Mouse (Mus musculus): Measurements from ENCODE around the gene Gpr157. TPM values are rescaled to one million over a fixed set of nuclear protein-coding genes. Genes with fewer than 3 reads are reported as not detected.
"Not testable (repeated sequence)": the region's sequence is repeated elsewhere in the genome, so short reads cannot be mapped to it uniquely, and the experiment has no call there.

Gpr157 gene
- polyA plus RNA-seq (2015; fragmentation: Nextera tagmentation; extraction: Ambion mirVana) = 4.3 and 4.5 TPM in 2 replicates

- under 1% methylated on average over 52 of the region's 56 CpGs for WGBS
- H3K4me3 ChIP-seq (ENCODE audit: low read length) = peak within 1 kb of the TSS; percentile 75
- peaks cover 31% of the 10 kb centered on the region for H3K4me1 ChIP-seq (ENCODE audit: control insufficient read depth, insufficient read depth, low read length)
- H3K27ac ChIP-seq (ENCODE audit: low read length) = peak within 1 kb of the TSS; percentile 96
- peak; percentile 97 for ATAC-seq (replicated peaks; ENCODE audit: extremely low read depth, insufficient read depth, low FRiP score)
- peak within 1 kb of the TSS; percentile 93 for H3K9ac ChIP-seq (ENCODE audit: low read length)
- peak within 1 kb of the TSS; percentile 98 for H3K4me2 ChIP-seq (ENCODE audit: low read depth, low read length)
- H3K9me3 ChIP-seq (replicated peaks; ENCODE audit: control insufficient read depth, low read length) = 0 out of 2 replicates have a peak, but pooled peaks cover 2% of the 10 kb centered on the region
- H3K27me3 ChIP-seq (ENCODE audit: control insufficient read depth, insufficient read depth, low read length) = no peaks in the 10 kb centered on the region
- no peaks in the 10 kb centered on the region for H3K36me3 ChIP-seq (ENCODE audit: control insufficient read depth, insufficient read depth)
Measured at GRCm38 (mm10) chr4:150087161-150087889, at the start of gene Gpr157. Gene Gpr157 (plus strand): TSS chr4:150087365.

GRCm38 (mm10) chr4:150038533-150038932, 48.6 kb upstream of the Gpr157 start:
- Histone ChIP-seq H3K4me3 (ENCODE audit: low read length) (no peak overlapping the region), H3K9ac (ENCODE audit: low read length) (no peak overlapping the region), H3K9me3 (replicated peaks; ENCODE audit: control insufficient read depth, low read length) (no peaks in the 10 kb centered on the region), H3K36me3 (ENCODE audit: control insufficient read depth, insufficient read depth) (no peaks in the 10 kb centered on the region), H3K27me3 (ENCODE audit: control insufficient read depth, insufficient read depth, low read length) (peaks cover 19% of the 10 kb centered on the region), H3K27ac (ENCODE audit: low read length) (no peak overlapping the region), H3K4me1 (ENCODE audit: control insufficient read depth, insufficient read depth, low read length) (peaks cover 3% of the 10 kb centered on the region), H3K4me2 (ENCODE audit: low read depth, low read length) (no peak overlapping the region)
- no peak for ATAC-seq (replicated peaks; ENCODE audit: extremely low read depth, insufficient read depth, low FRiP score)
- WGBS = 84% methylated on average over 7 of the region's 7 CpGs

GRCm38 (mm10) chr4:150040003-150040581, 47.1 kb upstream of the Gpr157 start:
- 80% methylated on average over 9 of the region's 9 CpGs for WGBS
- Histone ChIP-seq H3K27me3 (ENCODE audit: control insufficient read depth, insufficient read depth, low read length) (peaks cover 5% of the 10 kb centered on the region), H3K9ac (ENCODE audit: low read length) (no peak overlapping the region), H3K36me3 (ENCODE audit: control insufficient read depth, insufficient read depth) (no peaks in the 10 kb centered on the region), H3K4me3 (ENCODE audit: low read length) (no peak overlapping the region), H3K4me1 (ENCODE audit: control insufficient read depth, insufficient read depth, low read length) (no peaks in the 10 kb centered on the region), H3K9me3 (replicated peaks; ENCODE audit: control insufficient read depth, low read length) (no peaks in the 10 kb centered on the region), H3K27ac (ENCODE audit: low read length) (no peak overlapping the region), H3K4me2 (ENCODE audit: low read depth, low read length) (no peak overlapping the region)
- ATAC-seq (replicated peaks; ENCODE audit: extremely low read depth, insufficient read depth, low FRiP score) = no peak

GRCm38 (mm10) chr4:150040856-150041255, 46.3 kb upstream of the Gpr157 start:
- not testable (repeated sequence) for H3K9me3 ChIP-seq (replicated peaks; ENCODE audit: control insufficient read depth, low read length); H3K9ac ChIP-seq (ENCODE audit: low read length); H3K4me2 ChIP-seq (ENCODE audit: low read depth, low read length); H3K36me3 ChIP-seq (ENCODE audit: control insufficient read depth, insufficient read depth); H3K4me3 ChIP-seq (ENCODE audit: low read length); H3K27me3 ChIP-seq (ENCODE audit: control insufficient read depth, insufficient read depth, low read length); ATAC-seq (replicated peaks; ENCODE audit: extremely low read depth, insufficient read depth, low FRiP score); H3K27ac ChIP-seq (ENCODE audit: low read length); H3K4me1 ChIP-seq (ENCODE audit: control insufficient read depth, insufficient read depth, low read length)
- WGBS = 79% methylated on average over 1 of the region's 1 CpGs

- peaks cover 7% of the 10 kb centered on the region for H3K27me3 ChIP-seq (ENCODE audit: control insufficient read depth, insufficient read depth, low read length)
- no peak for ATAC-seq (replicated peaks; ENCODE audit: extremely low read depth, insufficient read depth, low FRiP score)
- no peak overlapping the region for H3K9ac ChIP-seq (ENCODE audit: low read length)
- H3K9me3 ChIP-seq (replicated peaks; ENCODE audit: control insufficient read depth, low read length) = no peaks in the 10 kb centered on the region
- H3K36me3 ChIP-seq (ENCODE audit: control insufficient read depth, insufficient read depth) = no peaks in the 10 kb centered on the region
- WGBS = 74% methylated on average over 10 of the region's 10 CpGs
- no peak overlapping the region for H3K27ac ChIP-seq (ENCODE audit: low read length)
- H3K4me2 ChIP-seq (ENCODE audit: low read depth, low read length) = no peak overlapping the region
- H3K4me3 ChIP-seq (ENCODE audit: low read length) = no peak overlapping the region
- H3K4me1 ChIP-seq (ENCODE audit: control insufficient read depth, insufficient read depth, low read length) = no peaks in the 10 kb centered on the region
Measured at GRCm38 (mm10) chr4:150041346-150042110, 45.6 kb upstream of the Gpr157 start.

- no peak for ATAC-seq (replicated peaks; ENCODE audit: extremely low read depth, insufficient read depth, low FRiP score)
- Histone ChIP-seq H3K27me3 (ENCODE audit: control insufficient read depth, insufficient read depth, low read length) (peaks cover 13% of the 10 kb centered on the region), H3K36me3 (ENCODE audit: control insufficient read depth, insufficient read depth) (no peaks in the 10 kb centered on the region), H3K4me2 (ENCODE audit: low read depth, low read length) (no peak overlapping the region), H3K4me1 (ENCODE audit: control insufficient read depth, insufficient read depth, low read length) (peaks cover 10% of the 10 kb centered on the region; the same call in 1 of the 2 replicates), H3K9ac (ENCODE audit: low read length) (no peak overlapping the region), H3K27ac (ENCODE audit: low read length) (no peak overlapping the region), H3K4me3 (ENCODE audit: low read length) (no peak overlapping the region), H3K9me3 (replicated peaks; ENCODE audit: control insufficient read depth, low read length) (no peaks in the 10 kb centered on the region)
- WGBS = 94% methylated on average over 9 of the region's 9 CpGs
Measured at GRCm38 (mm10) chr4:150043591-150043990, 43.6 kb upstream of the Gpr157 start.

- H3K9ac ChIP-seq (ENCODE audit: low read length) = peak overlapping the region; percentile 77
- H3K4me1 ChIP-seq (ENCODE audit: control insufficient read depth, insufficient read depth, low read length) = peaks cover 14% of the 10 kb centered on the region
- H3K27me3 ChIP-seq (ENCODE audit: control insufficient read depth, insufficient read depth, low read length) = peaks cover 19% of the 10 kb centered on the region
- H3K36me3 ChIP-seq (ENCODE audit: control insufficient read depth, insufficient read depth) = no peaks in the 10 kb centered on the region
- peak overlapping the region; percentile 73 for H3K4me3 ChIP-seq (ENCODE audit: low read length)
- peak overlapping the region; percentile 57 for H3K27ac ChIP-seq (ENCODE audit: low read length)
- WGBS = under 1% methylated on average over 20 of the region's 20 CpGs
- ATAC-seq (replicated peaks; ENCODE audit: extremely low read depth, insufficient read depth, low FRiP score) = peak; percentile 84
- H3K9me3 ChIP-seq (replicated peaks; ENCODE audit: control insufficient read depth, low read length) = no peaks in the 10 kb centered on the region
- H3K4me2 ChIP-seq (ENCODE audit: low read depth, low read length) = peak overlapping the region; percentile 96
Measured at GRCm38 (mm10) chr4:150048038-150048437, 39.1 kb upstream of the Gpr157 start.

GRCm38 (mm10) chr4:150048478-150049156, 38.5 kb upstream of the Gpr157 start:
- H3K4me2 ChIP-seq (ENCODE audit: low read depth, low read length) = peak overlapping the region; percentile 96
- H3K27ac ChIP-seq (ENCODE audit: low read length) = peak overlapping the region; percentile 57
- peak overlapping the region; percentile 77 for H3K9ac ChIP-seq (ENCODE audit: low read length)
- peaks cover 14% of the 10 kb centered on the region for H3K4me1 ChIP-seq (ENCODE audit: control insufficient read depth, insufficient read depth, low read length)
- WGBS = 1% methylated on average over 49 of the region's 49 CpGs
- peak overlapping the region; percentile 73 for H3K4me3 ChIP-seq (ENCODE audit: low read length)
- ATAC-seq (replicated peaks; ENCODE audit: extremely low read depth, insufficient read depth, low FRiP score) = peak; percentile 47
- H3K27me3 ChIP-seq (ENCODE audit: control insufficient read depth, insufficient read depth, low read length) = peaks cover 19% of the 10 kb centered on the region
- H3K36me3 ChIP-seq (ENCODE audit: control insufficient read depth, insufficient read depth) = no peaks in the 10 kb centered on the region
- no peaks in the 10 kb centered on the region for H3K9me3 ChIP-seq (replicated peaks; ENCODE audit: control insufficient read depth, low read length)

Data from heart, embryonic 16.5 days (tissue).